Mouse (Mus musculus) macrophage (primary cell): ENCODE results near the gene Nipsnap1. TPM values are rescaled to one million over a fixed set of nuclear protein-coding genes. Genes with fewer than 3 reads are reported as not detected.

Source experiments
- H3K27ac ChIP-seq: fragments of 350-480 bp; formaldehyde crosslinking; 2 replicates; pipeline ENCODE4 v1.9.0; 2021
- H3K36me3 ChIP-seq: fragments of 350-480 bp; formaldehyde crosslinking; 2 replicates; pipeline ENCODE4 v1.9.0; 2021; ENCODE audit errors: inconsistent target
- H3K4me3 ChIP-seq: fragments of 350-480 bp; formaldehyde crosslinking; 2 replicates; pipeline ENCODE4 v1.9.0; 2021; ENCODE audit errors: inconsistent target
- H3K79me2 ChIP-seq: fragments of 350-480 bp; formaldehyde crosslinking; 2 replicates; pipeline ENCODE4 v1.9.0; 2021; ENCODE audit errors: inconsistent target
- whole genome bisulfite sequencing: methylation state at CpG from one replicate; pipeline ENCODE4 v1.1.7; 2026; ENCODE audit warnings: inconsistent platforms; ENCODE audit not compliant: missing documents; 5-methylcytosine and 5-hydroxymethylcytosine counted together
- polyA plus RNA-seq: library from polyadenylated mRNA; stranded (reverse); fragments of 250-400 nt; gene quantifications from 3 replicates; pipeline ENCODE4 v1.2.4, GENCODE M21; 2018; ENCODE audit warnings: inconsistent platforms

The Nipsnap1 gene
- polyA plus RNA-seq, 1 experiment from 2014 or later = 1.7 TPM

GRCm38 (mm10) chr11:4900437-4900836, 26.7 kb downstream of the Nipsnap1 start:
- Histone ChIP-seq H3K27ac (no peak overlapping the region), H3K4me3 (no peak overlapping the region), H3K36me3 (peaks cover 39% of the 10 kb centered on the region; the same call in 1 of the 2 replicates), H3K79me2 (peaks cover 42% of the 10 kb centered on the region)
- WGBS = 85% methylated on average over 5 of the region's 5 CpGs

- H3K36me3 ChIP-seq = peaks cover 42% of the 10 kb centered on the region; the same call in 1 of the 2 replicates
- no peak overlapping the region for H3K4me3 ChIP-seq
- peaks cover 27% of the 10 kb centered on the region for H3K79me2 ChIP-seq
- H3K27ac ChIP-seq = no peak overlapping the region
- 91% methylated on average over 6 of the region's 6 CpGs for WGBS
Observed at GRCm38 (mm10) chr11:4901956-4902355, 28.2 kb downstream of the Nipsnap1 start.

- WGBS = 96% methylated on average over 5 of the region's 6 CpGs
- Histone ChIP-seq H3K36me3 (peaks cover 58% of the 10 kb centered on the region; the same call in 1 of the 2 replicates), H3K4me3 (no peak overlapping the region), H3K27ac (no peak overlapping the region), H3K79me2 (no peaks in the 10 kb centered on the region)
Observed at GRCm38 (mm10) chr11:4906231-4906630, 32.5 kb downstream of the Nipsnap1 start.

- Histone ChIP-seq H3K79me2 (no peaks in the 10 kb centered on the region), H3K4me3 (no peak overlapping the region), H3K27ac (no peak overlapping the region), H3K36me3 (peaks cover 72% of the 10 kb centered on the region)
- no CpG with 5 or more reads among the region's 1 CpGs for WGBS
Observed at GRCm38 (mm10) chr11:4916068-4916467, 42.3 kb downstream of the Nipsnap1 start.

GRCm38 (mm10) chr11:4921281-4921680, 47.5 kb downstream of the Nipsnap1 start:
- peaks cover 75% of the 10 kb centered on the region for H3K36me3 ChIP-seq
- no peak overlapping the region for H3K4me3 ChIP-seq
- 96% methylated on average over 2 of the region's 2 CpGs for WGBS
- H3K27ac ChIP-seq = no peak overlapping the region
- no peaks in the 10 kb centered on the region for H3K79me2 ChIP-seq

GRCm38 (mm10) chr11:4921751-4922150, 48.0 kb downstream of the Nipsnap1 start:
- 91% methylated on average over 7 of the region's 7 CpGs for WGBS
- Histone ChIP-seq H3K79me2 (no peaks in the 10 kb centered on the region), H3K36me3 (peaks cover 80% of the 10 kb centered on the region), H3K27ac (no peak overlapping the region), H3K4me3 (no peak overlapping the region)

- peaks cover 57% of the 10 kb centered on the region for H3K36me3 ChIP-seq
- no peak overlapping the region for H3K27ac ChIP-seq
- 99% methylated on average over 3 of the region's 3 CpGs for WGBS
- no peaks in the 10 kb centered on the region for H3K79me2 ChIP-seq
- H3K4me3 ChIP-seq = no peak overlapping the region
Observed at GRCm38 (mm10) chr11:4927224-4927623, 53.5 kb downstream of the Nipsnap1 start.

- H3K4me3 ChIP-seq = no peak overlapping the region
- H3K27ac ChIP-seq = no peak overlapping the region
- no peaks in the 10 kb centered on the region for H3K79me2 ChIP-seq
- peaks cover 36% of the 10 kb centered on the region for H3K36me3 ChIP-seq
- 100% methylated on average over 1 of the region's 1 CpGs for WGBS
Observed at GRCm38 (mm10) chr11:4931009-4931601, 57.4 kb downstream of the Nipsnap1 start.

- no peaks in the 10 kb centered on the region for H3K79me2 ChIP-seq
- H3K27ac ChIP-seq = no peak overlapping the region
- no peaks in the 10 kb centered on the region for H3K36me3 ChIP-seq
- H3K4me3 ChIP-seq = no peak overlapping the region
- WGBS = 89% methylated on average over 5 of the region's 5 CpGs
Observed at GRCm38 (mm10) chr11:4936243-4936642, 62.5 kb downstream of the Nipsnap1 start.

Other genes with a start within 250 kb of the Nipsnap1 start
- 29.1 to 42.2 TPM (median 35.1 TPM) in 3 replicates for gene Ascc2, start 236.2 kb upstream of the Nipsnap1 start, polyA plus RNA-seq
- 160 to 375 TPM (median 326 TPM) in 3 replicates for gene Uqcr10, start 169.6 kb upstream of the Nipsnap1 start, polyA plus RNA-seq
- 12.8 to 30.5 TPM (median 29.0 TPM) in 3 replicates for gene Zmat5, start 169.3 kb upstream of the Nipsnap1 start, polyA plus RNA-seq
- 0.04 TPM in 1 of 3 replicates, not detected in the others for gene Cabp7, start 127.2 kb upstream of the Nipsnap1 start, polyA plus RNA-seq
- gene Nf2, start 24.4 kb upstream of the Nipsnap1 start, polyA plus RNA-seq = 42.7 to 60.3 TPM (median 44.6 TPM) in 3 replicates
- 27.0 to 37.9 TPM (median 33.4 TPM) in 3 replicates for gene Thoc5, start 21.4 kb downstream of the Nipsnap1 start, polyA plus RNA-seq
- 0.11 to 0.14 TPM in 2 of 3 replicates, not detected in the other for gene Nefh, start 74.1 kb downstream of the Nipsnap1 start, polyA plus RNA-seq
- gene Ap1b1, start 112.9 kb downstream of the Nipsnap1 start, polyA plus RNA-seq = 127 to 179 TPM (median 133 TPM) in 3 replicates
- gene Rasl10a, start 184.2 kb downstream of the Nipsnap1 start, polyA plus RNA-seq = not detected in 3 replicates
- gene Gas2l1, start 191.4 kb downstream of the Nipsnap1 start, polyA plus RNA-seq = 29.9 to 46.7 TPM (median 32.6 TPM) in 3 replicates
- 7.5 to 13.4 TPM (median 8.4 TPM) in 3 replicates for gene Rhbdd3, start 225.0 kb downstream of the Nipsnap1 start, polyA plus RNA-seq
- gene Ewsr1, start 225.3 kb downstream of the Nipsnap1 start, polyA plus RNA-seq = 241 to 1,448 TPM (median 260 TPM) in 3 replicates